Mouse (Mus musculus) MEL (cell line): ENCODE results near the gene Bcas3.

Source experiments
- CTCF ChIP-seq, 3 experiments: IDR thresholded peaks in 2 of 3; conservative IDR thresholded peaks in 1 of 3; 2 replicates each; pipeline ENCODE4 v1.5.1; 2011 to 2012; ENCODE audit warnings: low read length in 3 of 3, low read depth in 2 of 3, mild to moderate bottlenecking in 2 of 3, improper control_type of control experiment in 1 of 3, inconsistent platforms in 1 of 3, mixed read lengths in 1 of 3, moderate library complexity in 1 of 3; ENCODE audit not compliant: control insufficient read depth in 1 of 3, insufficient read depth in 1 of 3, poor library complexity in 1 of 3, severe bottlenecking in 1 of 3
- E2F4 ChIP-seq: IDR thresholded peaks from 2 replicates; pipeline ENCODE4 v1.6.1; 2011; ENCODE audit warnings: low read depth, low read length, improper control_type of control experiment, borderline replicate concordance
- GATA1 ChIP-seq: IDR thresholded peaks from 2 replicates; pipeline ENCODE4 v1.6.1; 2011; ENCODE audit warnings: low read depth, low read length, improper control_type of control experiment
- MEF2A ChIP-seq: IDR thresholded peaks from 2 replicates; pipeline ENCODE4 v1.6.1; 2014; ENCODE audit warnings: low read depth, mild to moderate bottlenecking, inconsistent platforms, low read length, improper control_type of control experiment; ENCODE audit not compliant: poor library complexity, insufficient replicate concordance, severe bottlenecking; ENCODE audit errors: extremely low read depth
- NRF1 ChIP-seq: IDR thresholded peaks from 2 replicates; pipeline ENCODE4 v1.6.1; 2014; ENCODE audit warnings: low read depth, mild to moderate bottlenecking, inconsistent platforms, low read length, improper control_type of control experiment, moderate library complexity; ENCODE audit not compliant: poor library complexity, insufficient read depth, severe bottlenecking
- POLR2A ChIP-seq, 2 experiments: IDR thresholded peaks; 2 replicates each; pipeline ENCODE4 v1.6.1; 2011 to 2012; ENCODE audit warnings: low read length in 2 of 2, mild to moderate bottlenecking in 2 of 2, control low read depth in 1 of 2, improper control_type of control experiment in 1 of 2, low read depth in 1 of 2, moderate library complexity in 1 of 2; ENCODE audit not compliant: control insufficient read depth in 1 of 2, insufficient read depth in 1 of 2, poor library complexity in 1 of 2
- RCOR1 ChIP-seq: IDR thresholded peaks from 2 replicates; pipeline ENCODE4 v1.6.1; 2012; ENCODE audit warnings: low read depth, mild to moderate bottlenecking, inconsistent platforms, low read length, improper control_type of control experiment
- TBP ChIP-seq: IDR thresholded peaks from 2 replicates; pipeline ENCODE4 v1.8.0; 2011; ENCODE audit warnings: low read depth, low read length, improper control_type of control experiment
- TCF12 ChIP-seq: IDR thresholded peaks from 2 replicates; pipeline ENCODE4 v1.6.1; 2014; ENCODE audit warnings: low read depth, mild to moderate bottlenecking, inconsistent platforms, low read length, improper control_type of control experiment, moderate library complexity
- USF2 ChIP-seq, 2 experiments: IDR thresholded peaks; 2 replicates each; pipeline ENCODE4 v1.6.1; 2011 to 2012; ENCODE audit warnings: improper control_type of control experiment in 2 of 2, low read length in 2 of 2, borderline replicate concordance in 1 of 2, inconsistent platforms in 1 of 2, low read depth in 1 of 2, mild to moderate bottlenecking in 1 of 2; ENCODE audit not compliant: insufficient read depth in 1 of 2
- ZKSCAN1 ChIP-seq: IDR thresholded peaks from 2 replicates; pipeline ENCODE4 v1.6.1; 2012; ENCODE audit warnings: low read depth, mild to moderate bottlenecking, inconsistent platforms, low read length, improper control_type of control experiment, moderate library complexity
- ZNF384 ChIP-seq: IDR thresholded peaks from 2 replicates; pipeline ENCODE4 v1.6.1; 2012; ENCODE audit warnings: low read depth, mild to moderate bottlenecking, inconsistent platforms, low read length, improper control_type of control experiment

GRCm38 (mm10) chr11:85713814-85714208 lies 360.8 kb downstream of the Bcas3 start:
- no peak for TF ChIP-seq ZKSCAN1
- no peak for TF ChIP-seq MEF2A
- TF ChIP-seq CTCF (IDR thresholded peaks at IDR 0.05 in 2 of 3, conservative IDR thresholded peaks at IDR 0.05 in 1 of 3; ENCODE audit: control insufficient read depth in 1 of 3, insufficient read depth in 1 of 3, low read depth in 2 of 3, low read length in 3 of 3, poor library complexity in 1 of 3, severe bottlenecking in 1 of 3) = no peak
- TF ChIP-seq GATA1 = no peak
- no peak for TF ChIP-seq POLR2A (IDR thresholded peaks at IDR 0.05; ENCODE audit: control insufficient read depth in 1 of 2, insufficient read depth in 1 of 2, low read depth in 1 of 2, low read length in 2 of 2, poor library complexity in 1 of 2)
- no peak for TF ChIP-seq RCOR1
- no peak for TF ChIP-seq TCF12
- TF ChIP-seq E2F4 = no peak
- TF ChIP-seq NRF1 = no peak
- TF ChIP-seq ZNF384 = no peak
- TF ChIP-seq TBP = no peak
- TF ChIP-seq USF2 (IDR thresholded peaks at IDR 0.05; ENCODE audit: borderline replicate concordance in 1 of 2, insufficient read depth in 1 of 2, low read depth in 1 of 2, low read length in 2 of 2) = no peak
